Mouse (Mus musculus) intestine, embryonic 14.5 days (tissue): Measurements from ENCODE around the gene Fam209. TPM values are rescaled to one million over a fixed set of nuclear protein-coding genes. Genes with fewer than 3 reads are reported as not detected.
A peak's percentile ranks its signal among the peaks of the same experiment; 100 is the strongest.

Experiments used
- ATAC-seq: fragments of 200-750 bp; cut with Nextera tagmentation; replicated peaks from 2 replicates; pipeline ENCODE4 v1.8.0; 2017; ENCODE audit warnings: low read depth, moderate number of reproducible peaks, moderate TSS enrichment, moderate library complexity; ENCODE audit not compliant: low FRiP score, low TSS enrichment
- DNase-seq: peaks from one replicate; pipeline ENCODE4 v3.0.0-alpha.2; 2018; ENCODE audit warnings: low spot score
- H3K27ac ChIP-seq: fragments of 300-500 bp; sonication (generic); 2 replicates; pipeline ENCODE4 v1.5.1; 2014; ENCODE audit warnings: low read depth, mild to moderate bottlenecking, control low read depth
- H3K27me3 ChIP-seq: fragments of 300-500 bp; sonication (generic); replicated peaks from 2 replicates; pipeline ENCODE4 v1.6.1; 2014; ENCODE audit warnings: low read length, control low read depth; ENCODE audit not compliant: control insufficient read depth, insufficient read depth
- H3K36me3 ChIP-seq: fragments of 300-500 bp; sonication (generic); 2 replicates; pipeline ENCODE4 v1.6.1; 2014; ENCODE audit warnings: low read length, control low read depth; ENCODE audit not compliant: control insufficient read depth, insufficient read depth
- H3K4me1 ChIP-seq: fragments of 300-500 bp; sonication (generic); replicated peaks from 2 replicates; pipeline ENCODE4 v1.6.1; 2014; ENCODE audit warnings: low read length, control low read depth, mixed read lengths; ENCODE audit not compliant: control insufficient read depth, insufficient read depth
- H3K4me2 ChIP-seq: fragments of 300-500 bp; sonication (generic); 2 replicates; pipeline ENCODE4 v1.6.1; 2014; ENCODE audit warnings: low read length
- H3K4me3 ChIP-seq: fragments of 300-500 bp; sonication (generic); 2 replicates; pipeline ENCODE4 v1.5.1; 2014; ENCODE audit warnings: low read depth, low read length, control low read depth, mixed read lengths
- H3K9ac ChIP-seq: fragments of 300-500 bp; sonication (generic); 2 replicates; pipeline ENCODE4 v1.6.1; 2014; ENCODE audit warnings: mild to moderate bottlenecking, low read length
- H3K9me3 ChIP-seq: fragments of 300-500 bp; sonication (generic); 2 replicates; pipeline ENCODE4 v1.6.1; 2016; ENCODE audit warnings: low read length, control low read depth; ENCODE audit not compliant: control insufficient read depth
- WGBS: fragments of 180-500 bp; shearing (Covaris S2); extraction: QIAGEN DNeasy Blood & Tissue Kit; methylation state at CpG from one replicate; pipeline ENCODE4 v1.1.7; 2014; 5-methylcytosine and 5-hydroxymethylcytosine counted together
- polyA plus RNA-seq: library from polyadenylated mRNA; unstranded; fragments of >200 nt; fragmentation: Nextera tagmentation; extraction: Ambion mirVana; gene quantifications from 2 replicates; pipeline ENCODE4 v1.2.1, GENCODE M21; 2014

Gene Fam209
- polyA plus RNA-seq, 1 experiment from 2014 or later: not detected

DNA sequence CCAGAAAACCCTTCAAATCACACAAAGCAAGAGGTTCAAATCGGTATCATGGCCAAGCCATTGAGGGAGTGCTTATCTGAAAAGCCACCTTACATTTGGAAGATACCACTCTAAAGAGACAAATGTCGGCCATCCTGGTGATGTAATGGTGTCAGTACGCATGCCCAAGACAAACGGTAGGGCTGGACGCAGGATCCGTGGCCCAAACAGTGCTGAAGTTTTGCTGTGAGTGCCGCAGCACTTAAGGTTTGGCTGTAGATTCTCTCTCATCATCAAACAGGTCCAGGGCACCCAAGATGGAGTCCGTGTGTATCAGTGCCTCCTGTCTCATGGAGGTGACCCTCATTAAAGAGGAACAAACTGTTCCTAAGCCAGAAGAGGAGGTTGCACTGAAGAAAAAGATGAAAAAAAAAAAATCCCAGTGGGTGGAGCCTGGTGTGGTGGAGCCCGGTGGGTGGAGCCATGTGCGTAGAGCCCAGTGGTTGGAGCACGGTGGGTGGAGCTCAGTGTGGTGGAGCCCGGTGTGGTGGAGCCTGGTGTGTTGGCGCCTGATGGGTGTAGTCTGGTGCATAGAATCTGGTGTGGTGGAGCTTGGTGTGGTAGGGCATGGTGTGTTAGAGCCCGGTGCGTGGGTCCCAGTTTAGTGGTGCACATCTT, 37.9 kb downstream of the Fam209 start:
- H3K9ac ChIP-seq: no peak overlapping the region
- H3K4me2 ChIP-seq: no peak overlapping the region
- DNase-seq (no peak), ATAC-seq (no peak)
- H3K4me3 ChIP-seq: no peak overlapping the region
- no peaks in the 10 kb centered on the region for H3K27me3 ChIP-seq
- H3K9me3 ChIP-seq: no peaks in the 10 kb centered on the region
- H3K27ac ChIP-seq: no peak overlapping the region
- H3K36me3 ChIP-seq: no peaks in the 10 kb centered on the region
- 86% methylated on average over 15 of the region's 15 CpGs for WGBS
- H3K4me1 ChIP-seq: no peaks in the 10 kb centered on the region

DNA sequence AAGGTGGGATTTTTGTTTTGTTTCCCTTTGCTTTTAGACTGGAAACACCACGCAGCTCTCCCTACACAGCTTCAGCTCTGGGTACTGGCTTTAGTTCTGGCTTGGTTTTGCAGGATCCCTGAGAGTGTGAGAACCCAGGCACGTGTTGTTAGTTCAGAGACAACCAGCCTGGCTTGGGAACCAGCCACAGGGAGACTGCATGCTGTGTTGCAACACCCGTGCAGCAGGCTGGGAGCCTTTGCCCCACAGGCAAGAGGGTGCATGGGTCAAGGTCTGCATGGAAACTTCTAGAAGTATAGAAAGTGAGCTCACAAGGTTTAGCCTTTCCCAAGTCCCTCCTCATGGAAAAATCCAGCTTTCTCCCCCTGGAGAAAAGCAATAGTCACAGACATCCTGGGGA, 38.6 kb downstream of the Fam209 start:
- Histone ChIP-seq H3K4me3 (no peak overlapping the region), H3K9me3 (no peaks in the 10 kb centered on the region), H3K27me3 (no peaks in the 10 kb centered on the region), H3K27ac (no peak overlapping the region), H3K4me2 (no peak overlapping the region), H3K4me1 (no peaks in the 10 kb centered on the region), H3K36me3 (no peaks in the 10 kb centered on the region), H3K9ac (no peak overlapping the region)
- WGBS: 51% methylated on average over 3 of the region's 3 CpGs
- DNase-seq: no peak
- no peak for ATAC-seq

- ATAC-seq (peak; percentile 56; the same call in 1 of the 2 replicates), DNase-seq (no peak)
- Histone ChIP-seq H3K27ac (no peak overlapping the region), H3K9ac (no peak overlapping the region), H3K36me3 (no peaks in the 10 kb centered on the region), H3K9me3 (no peaks in the 10 kb centered on the region), H3K4me2 (no peak overlapping the region), H3K27me3 (no peaks in the 10 kb centered on the region), H3K4me1 (no peaks in the 10 kb centered on the region), H3K4me3 (no peak overlapping the region)
- 25% methylated on average over 11 of the region's 11 CpGs for WGBS
Measured at GRCm38 (mm10) chr2:172516407-172516992, 44.2 kb downstream of the Fam209 start.

GRCm38 (mm10) chr2:172520616-172521371, 48.5 kb downstream of the Fam209 start:
- no peaks in the 10 kb centered on the region for H3K9me3 ChIP-seq
- no peak for DNase-seq
- 91% methylated on average over 9 of the region's 9 CpGs for WGBS
- no peaks in the 10 kb centered on the region for H3K36me3 ChIP-seq
- H3K4me3 ChIP-seq: no peak overlapping the region
- no peak overlapping the region for H3K4me2 ChIP-seq
- no peak overlapping the region for H3K27ac ChIP-seq
- H3K9ac ChIP-seq: no peak overlapping the region
- ATAC-seq: no peak
- H3K4me1 ChIP-seq: no peaks in the 10 kb centered on the region
- no peaks in the 10 kb centered on the region for H3K27me3 ChIP-seq

DNA sequence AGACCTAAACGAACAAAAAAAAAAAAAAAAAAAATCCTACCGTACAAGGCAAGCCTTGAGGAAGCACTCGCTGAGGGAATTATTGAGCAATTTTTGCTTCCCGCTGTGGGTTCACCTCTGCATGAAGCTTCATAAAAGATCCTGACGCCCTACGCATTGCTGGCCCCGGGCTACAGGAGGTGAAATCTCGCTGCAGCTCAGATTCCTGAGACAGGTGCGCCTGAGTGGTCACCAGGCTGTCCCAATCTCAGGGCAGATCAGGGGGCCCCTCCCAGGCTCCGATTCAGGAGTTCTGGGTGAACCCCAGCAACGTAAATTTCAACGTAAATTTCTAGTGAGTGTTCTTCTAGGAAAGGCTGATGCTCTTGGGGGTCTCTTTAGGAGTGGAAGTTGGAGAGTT, 50.2 kb downstream of the Fam209 start:
- no peak overlapping the region for H3K4me3 ChIP-seq
- no peaks in the 10 kb centered on the region for H3K27me3 ChIP-seq
- no peak overlapping the region for H3K9ac ChIP-seq
- no peak for ATAC-seq
- H3K36me3 ChIP-seq: no peaks in the 10 kb centered on the region
- WGBS: 78% methylated on average over 12 of the region's 12 CpGs
- H3K4me2 ChIP-seq: no peak overlapping the region
- H3K4me1 ChIP-seq: no peaks in the 10 kb centered on the region
- H3K27ac ChIP-seq: no peak overlapping the region
- no peaks in the 10 kb centered on the region for H3K9me3 ChIP-seq
- no peak for DNase-seq

Other genes with a start within 250 kb of the Fam209 start
- gene Mc3r, start 224.0 kb upstream of the Fam209 start, polyA plus RNA-seq: not detected in 2 replicates
- gene Fam210b, start 127.0 kb upstream of the Fam209 start, polyA plus RNA-seq: 9.1 and 9.5 TPM in 2 replicates
- 121 and 127 TPM in 2 replicates for gene Aurka, start 102.0 kb upstream of the Fam209 start, polyA plus RNA-seq
- gene Cstf1, start 101.8 kb upstream of the Fam209 start, polyA plus RNA-seq: 44.0 and 45.6 TPM in 2 replicates
- gene Cass4, start 78.7 kb upstream of the Fam209 start, polyA plus RNA-seq: 0.20 and 0.45 TPM in 2 replicates
- gene Rtf2, start 32.0 kb upstream of the Fam209 start, polyA plus RNA-seq: 75.2 and 75.3 TPM in 2 replicates
- gene Gcnt7, start 13.9 kb upstream of the Fam209 start, polyA plus RNA-seq: 0.77 and 1.1 TPM in 2 replicates
- gene Tfap2c, start 77.1 kb downstream of the Fam209 start, polyA plus RNA-seq: 0.09 and 0.35 TPM in 2 replicates